Mouse (Mus musculus): Measurements from ENCODE around the gene Zfp428. TPM values are rescaled to one million over a fixed set of nuclear protein-coding genes. Genes with fewer than 3 reads are reported as not detected.

The Zfp428 gene
- polyA plus RNA-seq, 1 experiment from 2014 or later = 28.2 TPM

DNA sequence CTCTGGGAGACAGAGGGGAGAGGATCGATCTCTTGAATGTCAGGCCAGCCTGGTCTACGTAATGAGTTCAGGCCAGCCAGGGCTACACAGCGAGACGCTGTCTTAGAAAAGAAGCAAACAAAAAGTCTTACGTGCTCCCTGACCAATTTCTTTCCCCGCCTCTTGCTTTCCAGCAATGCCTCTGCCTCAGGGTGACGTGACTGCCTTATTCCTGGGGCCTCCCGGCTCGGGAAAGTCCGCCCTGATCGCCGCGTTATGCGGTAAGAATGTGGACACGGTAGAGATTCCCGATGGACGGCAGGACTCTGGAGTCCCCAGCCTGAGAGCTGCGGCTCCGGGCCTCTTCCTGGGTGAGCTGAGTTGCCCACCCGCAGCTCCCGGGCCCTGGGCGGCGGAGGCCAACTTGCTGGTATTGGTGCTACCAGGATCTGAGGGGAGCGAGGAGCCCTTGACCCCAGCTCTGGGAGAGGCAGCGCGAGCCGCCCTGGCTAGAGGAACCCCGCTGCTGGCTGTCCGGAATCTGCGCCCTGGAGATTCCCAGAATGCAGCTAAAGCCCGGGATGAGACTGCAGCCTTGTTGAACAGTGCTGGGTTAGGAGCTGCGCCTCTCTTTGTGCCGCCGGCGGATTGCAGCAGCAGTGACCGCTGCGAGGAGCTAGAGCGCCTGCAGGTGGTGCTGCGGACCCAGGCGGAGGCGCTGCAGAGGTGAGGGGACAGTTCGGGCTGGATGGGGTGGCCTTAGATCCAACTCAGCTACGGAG, 24.6 kb downstream of the Zfp428 start:
- Histone ChIP-seq H3K36me3 (ENCODE audit: control insufficient read depth, insufficient read depth, low read length) (peaks cover 38% of the 10 kb centered on the region), H3K27me3 (ENCODE audit: control insufficient read depth, insufficient read depth, low read length) (no peaks in the 10 kb centered on the region), H3K9me3 (ENCODE audit: control insufficient read depth, low read length) (no peaks in the 10 kb centered on the region), H3K4me1 (ENCODE audit: control insufficient read depth in 2 of 2, insufficient read depth in 2 of 2, low read length in 2 of 2) (peaks cover 9 to 12% of the 10 kb centered on the region in 2 experiments), H3K4me2 (ENCODE audit: low read length) (peak overlapping the region; percentile 97), H3K4me3 (ENCODE audit: control insufficient read depth in 1 of 2, insufficient read depth in 1 of 2, low read depth in 1 of 2, low read length in 2 of 2) (peak overlapping the region; percentile 69 to 74), H3K27ac (replicated peaks in 1 of 2; ENCODE audit: control insufficient read depth in 1 of 2, insufficient read depth in 1 of 2, low read depth in 2 of 2, low read length in 2 of 2) (peak overlapping the region; percentile 81 to 94), H3K9ac (ENCODE audit: low read length) (peak overlapping the region; percentile 92)
- peak; percentile 51; the same call in 1 of the 2 replicates for ATAC-seq (ENCODE audit: insufficient number of reproducible peaks, insufficient read depth, low FRiP score, low read depth)
- WGBS = under 1% methylated on average over 43 of the region's 43 CpGs

DNA sequence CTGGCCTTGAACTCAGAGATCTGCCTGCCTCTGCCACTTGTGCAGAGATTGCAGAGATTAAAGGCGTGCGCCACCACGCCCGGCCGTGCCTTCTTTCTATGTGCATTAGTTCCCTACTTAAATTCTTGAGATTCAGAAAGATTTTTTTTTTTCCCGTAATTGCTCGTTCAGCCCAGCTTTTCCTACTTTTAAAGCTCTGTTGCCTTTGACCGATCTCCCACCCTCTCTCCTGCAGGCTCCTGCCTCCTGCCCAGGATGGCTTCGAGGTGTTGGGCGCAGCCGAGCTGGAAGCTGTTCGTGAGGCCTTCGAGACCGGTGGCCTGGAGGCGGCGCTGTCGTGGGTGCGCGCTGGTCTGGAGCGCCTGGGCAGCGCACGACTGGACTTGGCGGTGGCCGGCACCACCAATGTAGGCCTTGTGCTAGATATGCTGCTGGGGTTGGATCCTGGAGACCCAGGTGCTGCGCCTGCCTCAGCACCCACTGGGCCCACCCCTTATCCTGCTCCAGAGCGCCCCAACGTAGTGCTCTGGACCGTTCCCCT, 26.3 kb downstream of the Zfp428 start:
- no peak overlapping the region for H3K27ac ChIP-seq (replicated peaks in 1 of 2; ENCODE audit: control insufficient read depth in 1 of 2, insufficient read depth in 1 of 2, low read depth in 2 of 2, low read length in 2 of 2)
- H3K4me3 ChIP-seq (ENCODE audit: control insufficient read depth in 1 of 2, insufficient read depth in 1 of 2, low read depth in 1 of 2, low read length in 2 of 2) = no peak overlapping the region
- WGBS = 76% methylated on average over 28 of the region's 28 CpGs
- H3K36me3 ChIP-seq (ENCODE audit: control insufficient read depth, insufficient read depth, low read length) = peaks cover 41% of the 10 kb centered on the region
- no peak for ATAC-seq (ENCODE audit: insufficient number of reproducible peaks, insufficient read depth, low FRiP score, low read depth)
- no peak overlapping the region for H3K4me2 ChIP-seq (ENCODE audit: low read length)
- H3K4me1 ChIP-seq (ENCODE audit: control insufficient read depth in 2 of 2, insufficient read depth in 2 of 2, low read length in 2 of 2) = peaks cover 9 to 12% of the 10 kb centered on the region in 2 experiments
- no peaks in the 10 kb centered on the region for H3K9me3 ChIP-seq (ENCODE audit: control insufficient read depth, low read length)
- H3K9ac ChIP-seq (ENCODE audit: low read length) = no peak overlapping the region
- no peaks in the 10 kb centered on the region for H3K27me3 ChIP-seq (ENCODE audit: control insufficient read depth, insufficient read depth, low read length)

DNA sequence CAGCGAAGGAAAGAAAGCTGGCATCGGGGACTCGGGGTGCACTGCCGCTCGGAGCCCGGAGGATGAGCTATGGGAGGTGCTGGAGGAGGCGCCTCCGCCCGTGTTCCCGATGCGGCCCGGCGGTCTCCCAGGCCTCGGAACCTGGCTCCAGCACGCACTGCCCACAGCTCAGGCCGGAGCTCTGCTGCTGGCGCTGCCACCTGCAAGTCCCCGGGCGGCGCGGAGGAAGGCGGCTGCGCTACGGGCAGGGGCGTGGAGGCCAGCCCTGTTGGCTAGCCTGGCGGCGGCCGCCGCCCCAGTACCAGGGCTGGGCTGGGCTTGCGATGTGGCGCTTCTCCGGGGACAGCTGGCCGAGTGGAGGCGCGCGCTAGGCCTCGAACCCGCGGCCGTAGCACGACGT, 27.0 kb downstream of the Zfp428 start:
- Histone ChIP-seq H3K4me1 (ENCODE audit: control insufficient read depth in 2 of 2, insufficient read depth in 2 of 2, low read length in 2 of 2) (peaks cover 9 to 12% of the 10 kb centered on the region in 2 experiments), H3K36me3 (ENCODE audit: control insufficient read depth, insufficient read depth, low read length) (peaks cover 41% of the 10 kb centered on the region), H3K9ac (ENCODE audit: low read length) (0 out of 2 replicates have a peak overlapping the region, but pooled peaks have one; percentile 12), H3K4me3 (ENCODE audit: control insufficient read depth in 1 of 2, insufficient read depth in 1 of 2, low read depth in 1 of 2, low read length in 2 of 2) (no peak overlapping the region), H3K27me3 (ENCODE audit: control insufficient read depth, insufficient read depth, low read length) (no peaks in the 10 kb centered on the region), H3K27ac (replicated peaks in 1 of 2; ENCODE audit: control insufficient read depth in 1 of 2, insufficient read depth in 1 of 2, low read depth in 2 of 2, low read length in 2 of 2) (no peak overlapping the region), H3K9me3 (ENCODE audit: control insufficient read depth, low read length) (no peaks in the 10 kb centered on the region), H3K4me2 (ENCODE audit: low read length) (no peak overlapping the region)
- WGBS = 34% methylated on average over 41 of the region's 42 CpGs
- ATAC-seq (ENCODE audit: insufficient number of reproducible peaks, insufficient read depth, low FRiP score, low read depth) = no peak

DNA sequence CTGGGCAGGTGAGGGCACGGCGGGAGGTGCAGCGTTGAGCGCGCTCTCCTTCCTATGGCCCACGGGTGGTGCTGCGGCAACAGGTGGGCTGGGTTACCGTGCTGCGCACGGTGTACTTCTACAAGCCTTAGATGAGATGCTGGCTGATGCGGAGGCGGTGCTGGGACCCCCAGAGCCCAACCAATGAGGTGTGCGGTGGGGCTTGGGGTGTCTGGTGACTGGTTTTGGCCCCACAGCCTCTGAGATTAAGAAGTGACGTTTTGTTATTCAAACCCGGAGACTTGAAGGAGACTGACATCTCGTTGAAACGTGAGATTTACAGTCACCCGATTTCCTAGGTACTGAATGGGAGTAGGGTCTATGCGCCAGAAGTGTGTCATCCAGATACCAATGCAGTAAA, 27.5 kb downstream of the Zfp428 start:
- Histone ChIP-seq H3K4me2 (ENCODE audit: low read length) (no peak overlapping the region), H3K4me1 (ENCODE audit: control insufficient read depth in 2 of 2, insufficient read depth in 2 of 2, low read length in 2 of 2) (peaks cover 8 to 12% of the 10 kb centered on the region in 2 experiments), H3K9me3 (ENCODE audit: control insufficient read depth, low read length) (no peaks in the 10 kb centered on the region), H3K27me3 (ENCODE audit: control insufficient read depth, insufficient read depth, low read length) (no peaks in the 10 kb centered on the region), H3K9ac (ENCODE audit: low read length) (0 out of 2 replicates have a peak overlapping the region, but pooled peaks have one; percentile 12), H3K36me3 (ENCODE audit: control insufficient read depth, insufficient read depth, low read length) (peaks cover 41% of the 10 kb centered on the region), H3K27ac (replicated peaks in 1 of 2; ENCODE audit: control insufficient read depth in 1 of 2, insufficient read depth in 1 of 2, low read depth in 2 of 2, low read length in 2 of 2) (no peak overlapping the region), H3K4me3 (ENCODE audit: control insufficient read depth in 1 of 2, insufficient read depth in 1 of 2, low read depth in 1 of 2, low read length in 2 of 2) (no peak overlapping the region)
- 40% methylated on average over 19 of the region's 19 CpGs for WGBS
- ATAC-seq (ENCODE audit: insufficient number of reproducible peaks, insufficient read depth, low FRiP score, low read depth) = no peak

DNA sequence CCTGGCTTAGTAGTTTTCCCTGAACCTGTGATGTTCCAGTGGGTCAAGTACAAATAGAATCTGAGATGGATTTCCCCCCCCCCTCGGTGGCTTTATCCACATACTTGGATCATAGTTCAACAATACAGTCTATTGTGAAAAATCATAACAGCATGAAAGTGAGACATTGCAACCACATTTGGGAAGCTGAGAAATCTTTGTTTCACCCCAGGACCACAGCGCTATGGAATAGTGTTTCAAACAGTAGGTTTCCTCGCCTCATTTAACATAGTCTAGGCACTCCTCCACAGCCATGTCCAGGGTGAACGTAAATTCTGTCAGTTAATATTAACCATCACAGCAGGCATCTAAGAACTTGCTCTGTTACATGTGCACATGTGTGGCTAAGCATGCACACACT, 30.3 kb downstream of the Zfp428 start:
- Histone ChIP-seq H3K36me3 (ENCODE audit: control insufficient read depth, insufficient read depth, low read length) (peaks cover 41% of the 10 kb centered on the region), H3K27me3 (ENCODE audit: control insufficient read depth, insufficient read depth, low read length) (no peaks in the 10 kb centered on the region), H3K9ac (ENCODE audit: low read length) (no peak overlapping the region), H3K4me3 (ENCODE audit: control insufficient read depth in 1 of 2, insufficient read depth in 1 of 2, low read depth in 1 of 2, low read length in 2 of 2) (no peak overlapping the region), H3K27ac (replicated peaks in 1 of 2; ENCODE audit: control insufficient read depth in 1 of 2, insufficient read depth in 1 of 2, low read depth in 2 of 2, low read length in 2 of 2) (no peak overlapping the region), H3K4me2 (ENCODE audit: low read length) (no peak overlapping the region), H3K9me3 (ENCODE audit: control insufficient read depth, low read length) (no peaks in the 10 kb centered on the region), H3K4me1 (ENCODE audit: control insufficient read depth in 2 of 2, insufficient read depth in 2 of 2, low read length in 2 of 2) (peaks cover under 1 to 3% of the 10 kb centered on the region in 2 experiments; a peak in 1 of 4 replicates)
- WGBS = 81% methylated on average over 4 of the region's 4 CpGs
- no peak for ATAC-seq (ENCODE audit: insufficient number of reproducible peaks, insufficient read depth, low FRiP score, low read depth)

DNA sequence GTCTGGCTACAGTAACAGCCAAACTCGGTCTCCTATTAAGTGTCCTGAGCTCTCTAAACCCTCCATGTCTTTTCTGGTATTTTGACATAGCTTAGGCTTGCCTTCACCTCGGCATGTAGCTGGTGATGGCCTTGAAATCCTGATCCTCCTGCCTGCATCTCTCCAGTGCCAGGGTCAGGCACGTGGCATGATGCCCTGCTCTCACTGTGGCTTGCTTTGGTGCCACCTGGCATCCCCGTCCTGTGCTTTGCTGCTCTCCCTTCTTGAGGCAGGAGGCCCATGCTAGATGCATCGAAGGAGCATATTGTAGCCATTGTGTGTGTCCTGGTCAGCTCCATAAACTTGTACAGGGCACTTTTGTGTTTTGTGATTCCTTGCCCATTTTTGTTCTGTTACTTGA, 30.8 kb downstream of the Zfp428 start:
- ATAC-seq (ENCODE audit: insufficient number of reproducible peaks, insufficient read depth, low FRiP score, low read depth) = no peak
- Histone ChIP-seq H3K36me3 (ENCODE audit: control insufficient read depth, insufficient read depth, low read length) (peaks cover 39% of the 10 kb centered on the region), H3K9ac (ENCODE audit: low read length) (no peak overlapping the region), H3K4me1 (ENCODE audit: control insufficient read depth in 2 of 2, insufficient read depth in 2 of 2, low read length in 2 of 2) (no peaks in the 10 kb centered on the region; a peak in 1 of 4 replicates), H3K27me3 (ENCODE audit: control insufficient read depth, insufficient read depth, low read length) (no peaks in the 10 kb centered on the region), H3K4me3 (ENCODE audit: control insufficient read depth in 1 of 2, insufficient read depth in 1 of 2, low read depth in 1 of 2, low read length in 2 of 2) (no peak overlapping the region), H3K27ac (replicated peaks in 1 of 2; ENCODE audit: control insufficient read depth in 1 of 2, insufficient read depth in 1 of 2, low read depth in 2 of 2, low read length in 2 of 2) (no peak overlapping the region), H3K4me2 (ENCODE audit: low read length) (no peak overlapping the region), H3K9me3 (ENCODE audit: control insufficient read depth, low read length) (no peaks in the 10 kb centered on the region)
- 71% methylated on average over 5 of the region's 5 CpGs for WGBS

DNA sequence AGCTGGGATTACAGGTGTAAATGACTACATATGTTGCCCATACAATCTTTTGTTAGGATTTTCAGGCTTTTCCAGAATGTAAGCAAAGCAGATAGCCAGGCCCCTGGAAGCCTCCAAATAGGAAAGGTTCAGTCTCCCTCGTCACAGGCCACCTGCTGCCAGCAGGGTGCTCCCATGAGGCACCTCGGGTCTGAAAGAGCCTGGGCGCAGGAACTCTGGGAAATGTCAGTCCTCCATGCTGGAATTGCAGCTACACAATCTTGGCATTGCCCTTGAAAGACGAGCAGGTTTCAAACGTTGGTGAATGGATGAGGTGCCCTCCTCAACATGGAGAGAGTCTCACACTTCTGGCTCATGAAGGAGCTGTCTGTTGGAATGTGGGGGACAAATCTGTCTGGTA, 31.3 kb downstream of the Zfp428 start:
- Histone ChIP-seq H3K27ac (replicated peaks in 1 of 2; ENCODE audit: control insufficient read depth in 1 of 2, insufficient read depth in 1 of 2, low read depth in 2 of 2, low read length in 2 of 2) (no peak overlapping the region), H3K4me1 (ENCODE audit: control insufficient read depth in 2 of 2, insufficient read depth in 2 of 2, low read length in 2 of 2) (no peaks in the 10 kb centered on the region; a peak in 1 of 4 replicates), H3K27me3 (ENCODE audit: control insufficient read depth, insufficient read depth, low read length) (no peaks in the 10 kb centered on the region), H3K4me3 (ENCODE audit: control insufficient read depth in 1 of 2, insufficient read depth in 1 of 2, low read depth in 1 of 2, low read length in 2 of 2) (no peak overlapping the region), H3K9ac (ENCODE audit: low read length) (no peak overlapping the region), H3K9me3 (ENCODE audit: control insufficient read depth, low read length) (no peaks in the 10 kb centered on the region), H3K4me2 (ENCODE audit: low read length) (no peak overlapping the region), H3K36me3 (ENCODE audit: control insufficient read depth, insufficient read depth, low read length) (peaks cover 36% of the 10 kb centered on the region)
- ATAC-seq (ENCODE audit: insufficient number of reproducible peaks, insufficient read depth, low FRiP score, low read depth) = no peak
- 32% methylated on average over 5 of the region's 5 CpGs for WGBS

Data from heart, embryonic 14.5 days (tissue).